Mouse (Mus musculus): ENCODE measurements around the gene Wdfy2.

- TF ChIP-seq POLR2A (IDR thresholded peaks at IDR 0.05; ENCODE audit: insufficient read depth, low read length) (no peak), CTCF (IDR thresholded peaks at IDR 0.05; ENCODE audit: low read depth, low read length) (no peak), EP300 (IDR thresholded peaks at IDR 0.05; ENCODE audit: insufficient read depth, low read depth, low read length) (no peak)
Measured at GRCm38 (mm10) chr14:62800791-62801190, 36.7 kb upstream of the Wdfy2 start.

All from ES-Bruce4 (cell line).